Mouse (Mus musculus): Measurements from ENCODE around the gene Gcdh. TPM values are rescaled to one million over a fixed set of nuclear protein-coding genes. Genes with fewer than 3 reads are reported as not detected.

Gcdh gene
- polyA plus RNA-seq, 1 experiment from 2014 or later = 44.7 TPM

DNA sequence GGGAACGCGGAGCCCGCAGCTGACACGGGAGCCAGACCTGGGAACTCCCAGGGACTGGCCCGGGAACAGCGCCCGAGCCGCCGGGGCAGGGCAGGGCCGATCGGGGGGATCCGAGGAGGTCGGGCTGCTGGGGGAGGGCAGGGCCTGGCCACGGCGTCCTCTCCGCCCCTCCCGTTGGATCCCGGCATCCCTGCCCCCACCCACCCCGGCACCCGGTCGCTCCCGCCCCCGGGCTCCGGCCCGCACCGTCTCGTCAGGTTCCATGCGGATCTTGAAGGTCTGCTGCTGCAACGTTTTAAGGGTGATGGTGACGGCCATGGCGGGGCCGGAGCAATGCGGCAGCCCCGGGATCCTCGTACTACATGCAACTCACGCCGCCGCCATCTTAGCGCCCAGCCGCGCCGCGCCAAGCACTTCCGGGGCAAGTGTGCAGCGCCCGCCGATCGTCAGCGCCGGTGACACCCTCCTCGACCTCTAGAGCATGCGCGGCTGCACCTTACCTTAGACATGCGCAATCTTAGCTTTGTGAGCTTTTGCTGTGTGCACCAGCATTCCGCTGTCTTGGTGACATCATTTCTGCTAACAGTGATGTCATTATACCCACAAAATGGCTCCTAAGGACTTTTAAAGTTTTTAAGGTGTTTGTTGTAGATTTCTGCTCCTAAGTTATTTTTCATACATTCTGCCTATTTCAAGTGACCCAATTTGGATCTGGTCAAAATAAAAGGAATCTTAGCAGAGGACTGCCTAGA is 53.3 kb downstream of the Gcdh start, which contains the start of gene Rad23a:
Gene Rad23a, minus strand, starts transcription at position 418 of the 752 bp plus-strand sequence.
- Histone ChIP-seq H3K4me1 (replicated peaks) (peaks cover 89% of the 10 kb centered on the region), H3K27ac (peak within 1 kb of the TSS; percentile 98), H3K36me3 (peaks cover 81% of the 10 kb centered on the region), H3K9ac (peak within 1 kb of the TSS; percentile 96), H3K4me2 (peak within 1 kb of the TSS; percentile 74), H3K9me3 (replicated peaks) (no peaks in the 10 kb centered on the region), H3K4me3 (replicated peaks) (peak within 1 kb of the TSS; percentile 89), H3K27me3 (no peaks in the 10 kb centered on the region)
- ATAC-seq (ENCODE audit: low read depth) = peak; percentile 87
- WGBS (ENCODE audit: insufficient replicate concordance) = under 1% methylated on average over 55 of the region's 55 CpGs
- peak; percentile 92 for DNase-seq

- Histone ChIP-seq H3K9ac (peak overlapping the region; percentile 96), H3K9me3 (replicated peaks) (no peaks in the 10 kb centered on the region), H3K4me3 (replicated peaks) (peak overlapping the region; percentile 89), H3K4me2 (peak overlapping the region; percentile 74), H3K4me1 (replicated peaks) (peaks cover 89% of the 10 kb centered on the region), H3K27ac (peak overlapping the region; percentile 98), H3K27me3 (no peaks in the 10 kb centered on the region), H3K36me3 (peaks cover 81% of the 10 kb centered on the region)
- DNase-seq (no peak), ATAC-seq (ENCODE audit: low read depth) (no peak)
- 0% methylated on average over 7 of the region's 7 CpGs for WGBS (ENCODE audit: insufficient replicate concordance)
Observed at GRCm38 (mm10) chr8:84839875-84840247, 53.9 kb downstream of the Gcdh start.

DNA sequence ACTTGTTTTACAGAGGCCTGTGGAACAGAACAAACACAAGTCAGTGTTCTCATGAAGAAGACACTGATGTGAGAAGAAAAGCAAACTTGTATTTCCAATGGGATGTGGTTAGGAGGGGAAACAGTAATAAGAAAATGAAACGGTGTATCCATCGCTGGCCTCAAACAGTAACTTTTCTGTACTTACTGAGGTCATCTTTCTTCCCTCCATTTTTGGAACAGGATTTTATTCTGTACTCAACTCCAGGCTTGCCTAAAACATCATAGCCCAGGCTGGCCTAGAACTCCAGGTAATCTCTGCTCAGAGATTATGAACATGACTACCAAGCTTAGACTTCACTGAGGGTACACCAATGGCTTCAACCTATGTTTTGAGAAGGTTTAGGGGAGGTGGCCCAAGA is 54.3 kb downstream of the Gcdh start:
- WGBS (ENCODE audit: insufficient replicate concordance) = 74% methylated on average over 2 of the region's 2 CpGs
- ATAC-seq (ENCODE audit: low read depth) (no peak), DNase-seq (no peak)
- H3K4me3 ChIP-seq (replicated peaks) = peak overlapping the region; percentile 89
- peak overlapping the region; percentile 98 for H3K27ac ChIP-seq
- no peaks in the 10 kb centered on the region for H3K9me3 ChIP-seq (replicated peaks)
- H3K4me1 ChIP-seq (replicated peaks) = peaks cover 89% of the 10 kb centered on the region
- H3K27me3 ChIP-seq = no peaks in the 10 kb centered on the region
- peak overlapping the region; percentile 74 for H3K4me2 ChIP-seq
- H3K9ac ChIP-seq = peak overlapping the region; percentile 96
- peaks cover 81% of the 10 kb centered on the region for H3K36me3 ChIP-seq

DNA sequence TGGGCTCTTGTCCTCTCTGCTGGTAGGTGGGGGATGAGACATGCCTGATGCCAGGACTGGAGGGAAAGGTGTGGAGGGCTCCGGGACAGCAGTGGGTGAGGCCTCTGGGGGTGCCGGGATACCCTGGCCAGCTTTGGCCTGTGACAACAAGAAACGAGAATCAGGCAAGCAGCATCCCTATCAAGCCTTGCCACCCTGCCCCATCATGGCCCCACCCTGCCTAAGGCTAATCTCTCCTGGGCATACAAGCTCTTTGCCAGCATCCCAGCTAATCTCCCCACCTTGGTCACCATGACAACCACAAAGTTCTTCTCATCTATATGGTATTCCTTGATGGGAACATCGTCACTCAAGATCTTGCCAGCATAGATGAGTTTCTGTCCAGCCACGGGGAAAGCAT is 55.2 kb downstream of the Gcdh start:
- Histone ChIP-seq H3K4me1 (replicated peaks) (peaks cover 89% of the 10 kb centered on the region), H3K9ac (peak overlapping the region; percentile 96), H3K9me3 (replicated peaks) (no peaks in the 10 kb centered on the region), H3K4me3 (replicated peaks) (peak overlapping the region; percentile 89), H3K36me3 (peaks cover 81% of the 10 kb centered on the region), H3K4me2 (peak overlapping the region; percentile 77), H3K27ac (peak overlapping the region; percentile 98), H3K27me3 (no peaks in the 10 kb centered on the region)
- DNase-seq (peak; percentile 93), ATAC-seq (ENCODE audit: low read depth) (peak; percentile 85)
- 23% methylated on average over 5 of the region's 5 CpGs for WGBS (ENCODE audit: insufficient replicate concordance)

- ATAC-seq (ENCODE audit: low read depth) = no peak
- peak overlapping the region; percentile 77 for H3K4me2 ChIP-seq
- DNase-seq = no peak
- no peaks in the 10 kb centered on the region for H3K9me3 ChIP-seq (replicated peaks)
- peak overlapping the region; percentile 98 for H3K27ac ChIP-seq
- H3K9ac ChIP-seq = peak overlapping the region; percentile 96
- H3K36me3 ChIP-seq = peaks cover 79% of the 10 kb centered on the region
- peaks cover 89% of the 10 kb centered on the region for H3K4me1 ChIP-seq (replicated peaks)
- H3K27me3 ChIP-seq = no peaks in the 10 kb centered on the region
- WGBS (ENCODE audit: insufficient replicate concordance) = 73% methylated on average over 15 of the region's 15 CpGs
- peak overlapping the region; percentile 89 for H3K4me3 ChIP-seq (replicated peaks)
Observed at GRCm38 (mm10) chr8:84837912-84838470, 55.7 kb downstream of the Gcdh start.

- Histone ChIP-seq H3K9ac (peak overlapping the region; percentile 96), H3K4me3 (replicated peaks) (peak overlapping the region; percentile 89), H3K27ac (peak overlapping the region; percentile 98), H3K27me3 (no peaks in the 10 kb centered on the region), H3K36me3 (peaks cover 72% of the 10 kb centered on the region), H3K4me1 (replicated peaks) (peaks cover 89% of the 10 kb centered on the region), H3K9me3 (replicated peaks) (no peaks in the 10 kb centered on the region), H3K4me2 (peak overlapping the region; percentile 77)
- DNase-seq (no peak), ATAC-seq (ENCODE audit: low read depth) (no peak)
- 74% methylated on average over 8 of the region's 8 CpGs for WGBS (ENCODE audit: insufficient replicate concordance)
Observed at GRCm38 (mm10) chr8:84837149-84837911, 56.4 kb downstream of the Gcdh start.

Small RNA genes lying within 50 kb of the gene (microRNA-seq; reads per million reads assigned to microRNA genes)
- gene Gm24197 (not detected), gene Mir7069 (10.0 reads per million, percentile 23 among the genes with 10 or more reads in this experiment)

Other genes starting within 250 kb of the Gcdh start
- gene Ier2, start 231.1 kb downstream of the Gcdh start, polyA plus RNA-seq (2015; fragmentation: Nextera tagmentation; extraction: Ambion mirVana) = 20.5 and 24.1 TPM in 2 replicates
- gene Trmt1, start 207.6 kb downstream of the Gcdh start, polyA plus RNA-seq (2015; fragmentation: Nextera tagmentation; extraction: Ambion mirVana) = 45.9 and 46.8 TPM in 2 replicates
- gene Nacc1, start 206.1 kb downstream of the Gcdh start, polyA plus RNA-seq (2015; fragmentation: Nextera tagmentation; extraction: Ambion mirVana) = 6.9 and 7.6 TPM in 2 replicates
- gene Lyl1, start 192.5 kb downstream of the Gcdh start, polyA plus RNA-seq (2015; fragmentation: Nextera tagmentation; extraction: Ambion mirVana) = 61.2 and 61.3 TPM in 2 replicates
- gene G430095P16Rik, start 170.9 kb downstream of the Gcdh start, polyA plus RNA-seq (2015; fragmentation: Nextera tagmentation; extraction: Ambion mirVana) = 9.6 and 10.0 TPM in 2 replicates
- 2.3 and 3.4 TPM in 2 replicates for gene Nfix, start 93.6 kb downstream of the Gcdh start, polyA plus RNA-seq (2015; fragmentation: Nextera tagmentation; extraction: Ambion mirVana)
- gene Dand5, start 71.1 kb downstream of the Gcdh start, polyA plus RNA-seq (2015; fragmentation: Nextera tagmentation; extraction: Ambion mirVana) = 3.3 and 3.7 TPM in 2 replicates
- gene Gadd45gip1, start 62.4 kb downstream of the Gcdh start, polyA plus RNA-seq (2015; fragmentation: Nextera tagmentation; extraction: Ambion mirVana) = 60.6 and 63.2 TPM in 2 replicates
- gene Rad23a, start 53.3 kb downstream of the Gcdh start, polyA plus RNA-seq (2015; fragmentation: Nextera tagmentation; extraction: Ambion mirVana) = 269 and 278 TPM in 2 replicates
- gene Calr, start 47.0 kb downstream of the Gcdh start, polyA plus RNA-seq (2015; fragmentation: Nextera tagmentation; extraction: Ambion mirVana) = 511 and 613 TPM in 2 replicates
- 82.3 and 83.1 TPM in 2 replicates for gene Farsa, start 36.9 kb downstream of the Gcdh start, polyA plus RNA-seq (2015; fragmentation: Nextera tagmentation; extraction: Ambion mirVana)
- 84.1 and 90.4 TPM in 2 replicates for gene Syce2, start 21.8 kb downstream of the Gcdh start, polyA plus RNA-seq (2015; fragmentation: Nextera tagmentation; extraction: Ambion mirVana)
- gene Klf1, start 8.0 kb upstream of the Gcdh start, polyA plus RNA-seq (2015; fragmentation: Nextera tagmentation; extraction: Ambion mirVana) = 469 and 494 TPM in 2 replicates
- gene Dnase2a, start 14.6 kb upstream of the Gcdh start, polyA plus RNA-seq (2015; fragmentation: Nextera tagmentation; extraction: Ambion mirVana) = 9.3 and 10.4 TPM in 2 replicates
- gene Mast1, start 43.4 kb upstream of the Gcdh start, polyA plus RNA-seq (2015; fragmentation: Nextera tagmentation; extraction: Ambion mirVana) = 0.12 and 0.13 TPM in 2 replicates
- 0.33 and 0.56 TPM in 2 replicates for gene Rtbdn, start 53.1 kb upstream of the Gcdh start, polyA plus RNA-seq (2015; fragmentation: Nextera tagmentation; extraction: Ambion mirVana)
- gene Gm49661, start 75.5 kb upstream of the Gcdh start, polyA plus RNA-seq (2015; fragmentation: Nextera tagmentation; extraction: Ambion mirVana) = not detected in 2 replicates
- gene Prdx2, start 75.7 kb upstream of the Gcdh start, polyA plus RNA-seq (2015; fragmentation: Nextera tagmentation; extraction: Ambion mirVana) = 1,982 and 2,114 TPM in 2 replicates
- gene Rnaseh2a, start 75.8 kb upstream of the Gcdh start, polyA plus RNA-seq (2015; fragmentation: Nextera tagmentation; extraction: Ambion mirVana) = 130 TPM in 2 replicates
- gene Junb, start 84.8 kb upstream of the Gcdh start, polyA plus RNA-seq (2015; fragmentation: Nextera tagmentation; extraction: Ambion mirVana) = 12.2 and 15.3 TPM in 2 replicates
- gene Hook2, start 96.7 kb upstream of the Gcdh start, polyA plus RNA-seq (2015; fragmentation: Nextera tagmentation; extraction: Ambion mirVana) = 7.2 and 7.4 TPM in 2 replicates
- not detected in 2 replicates for gene Best2, start 120.6 kb upstream of the Gcdh start, polyA plus RNA-seq (2015; fragmentation: Nextera tagmentation; extraction: Ambion mirVana)
- 80.1 and 81.5 TPM in 2 replicates for gene Asna1, start 131.4 kb upstream of the Gcdh start, polyA plus RNA-seq (2015; fragmentation: Nextera tagmentation; extraction: Ambion mirVana)
- 83.1 and 91.4 TPM in 2 replicates for gene Trir, start 132.9 kb upstream of the Gcdh start, polyA plus RNA-seq (2015; fragmentation: Nextera tagmentation; extraction: Ambion mirVana)
- gene Tnpo2, start 143.0 kb upstream of the Gcdh start, polyA plus RNA-seq (2015; fragmentation: Nextera tagmentation; extraction: Ambion mirVana) = 24.0 and 28.2 TPM in 2 replicates
- 8.7 and 9.0 TPM in 2 replicates for gene Fbxw9, start 166.1 kb upstream of the Gcdh start, polyA plus RNA-seq (2015; fragmentation: Nextera tagmentation; extraction: Ambion mirVana)
- not detected in 2 replicates for gene Gm5741, start 174.1 kb upstream of the Gcdh start, polyA plus RNA-seq (2015; fragmentation: Nextera tagmentation; extraction: Ambion mirVana)
- 41.2 and 42.9 TPM in 2 replicates for gene Dhps, start 177.8 kb upstream of the Gcdh start, polyA plus RNA-seq (2015; fragmentation: Nextera tagmentation; extraction: Ambion mirVana)
- 69.1 and 70.5 TPM in 2 replicates for gene Wdr83os, start 186.8 kb upstream of the Gcdh start, polyA plus RNA-seq (2015; fragmentation: Nextera tagmentation; extraction: Ambion mirVana)
- 26.5 and 28.1 TPM in 2 replicates for gene Wdr83, start 187.4 kb upstream of the Gcdh start, polyA plus RNA-seq (2015; fragmentation: Nextera tagmentation; extraction: Ambion mirVana)
- gene Man2b1, start 189.3 kb upstream of the Gcdh start, polyA plus RNA-seq (2015; fragmentation: Nextera tagmentation; extraction: Ambion mirVana) = 20.0 and 24.1 TPM in 2 replicates
- 0.66 and 0.83 TPM in 2 replicates for gene Zfp791, start 229.2 kb upstream of the Gcdh start, polyA plus RNA-seq (2015; fragmentation: Nextera tagmentation; extraction: Ambion mirVana)